Mouse (Mus musculus): ENCODE measurements at regions not wholly inside any gene's neighbourhood (a gene's known extent, or its start where the extent isn't known, plus 50 kb on each side); places are given as distances from the start of the nearest gene placed in this dataset.

- no peaks in the 10 kb centered on the region for H3K27me3 ChIP-seq (replicated peaks; ENCODE audit: control insufficient read depth, insufficient read depth, low read length)
- no peak overlapping the region for H3K4me3 ChIP-seq (ENCODE audit: low read length)
- no peak overlapping the region for H3K9ac ChIP-seq (ENCODE audit: low read depth, low read length)
- H3K27ac ChIP-seq (ENCODE audit: low read depth, low read length), result no peak overlapping the region
- H3K4me2 ChIP-seq (ENCODE audit: low read length), result no peak overlapping the region
- no peaks in the 10 kb centered on the region for H3K9me3 ChIP-seq (ENCODE audit: control insufficient read depth, low read length)
- no peaks in the 10 kb centered on the region for H3K36me3 ChIP-seq (ENCODE audit: control insufficient read depth, insufficient read depth, low read length)
- WGBS, result 88% methylated on average over 2 of the region's 2 CpGs
- ATAC-seq, result no peak
- no peaks in the 10 kb centered on the region for H3K4me1 ChIP-seq (ENCODE audit: control insufficient read depth, insufficient read depth, low read depth, low read length)
Observed at GRCm38 (mm10) chr6:104082242-104082641, 410.3 kb upstream of the Cntn6 start.

GRCm38 (mm10) chr6:104108386-104108785, 384.2 kb upstream of the Cntn6 start:
- H3K4me2 ChIP-seq (ENCODE audit: low read length), result no peak overlapping the region
- WGBS, result 76% methylated on average over 5 of the region's 5 CpGs
- H3K9ac ChIP-seq (ENCODE audit: low read depth, low read length), result no peak overlapping the region
- H3K27me3 ChIP-seq (replicated peaks; ENCODE audit: control insufficient read depth, insufficient read depth, low read length), result no peaks in the 10 kb centered on the region
- no peaks in the 10 kb centered on the region for H3K9me3 ChIP-seq (ENCODE audit: control insufficient read depth, low read length)
- H3K36me3 ChIP-seq (ENCODE audit: control insufficient read depth, insufficient read depth, low read length), result no peaks in the 10 kb centered on the region
- no peak for ATAC-seq
- no peak overlapping the region for H3K4me3 ChIP-seq (ENCODE audit: low read length)
- no peaks in the 10 kb centered on the region for H3K4me1 ChIP-seq (ENCODE audit: control insufficient read depth, insufficient read depth, low read depth, low read length)
- no peak overlapping the region for H3K27ac ChIP-seq (ENCODE audit: low read depth, low read length)
